Mouse (Mus musculus) liver, adult 2 months (tissue): ENCODE results near the gene Gm20708. TPM values are rescaled to one million over a fixed set of nuclear protein-coding genes. Genes with fewer than 3 reads are reported as not detected.
A peak's percentile ranks its signal among the peaks of the same experiment; 100 is the strongest.

ENCODE experiments used
- DNase-seq: peaks from one replicate; pipeline ENCODE4 v3.0.0-alpha.2; 2011; ENCODE audit warnings: low read depth, low spot score; ENCODE audit errors: extremely low read depth
- H3K27ac ChIP-seq: fragments of 200-500 bp; replicated peaks from 2 replicates; pipeline ENCODE4 v1.5.1; 2012; ENCODE audit warnings: low read depth, mild to moderate bottlenecking, control low read depth, inconsistent platforms, low read length; ENCODE audit not compliant: insufficient read depth
- H3K27me3 ChIP-seq: fragments of 200-500 bp; 2 replicates; pipeline ENCODE4 v1.6.1; 2012; ENCODE audit warnings: mild to moderate bottlenecking, moderate library complexity, low read length, inconsistent platforms; ENCODE audit not compliant: control insufficient read depth, insufficient read depth
- H3K36me3 ChIP-seq: fragments of 200-500 bp; 2 replicates; pipeline ENCODE4 v1.6.1; 2012; ENCODE audit warnings: low read length, inconsistent platforms; ENCODE audit not compliant: control insufficient read depth, insufficient read depth
- H3K4me1 ChIP-seq: fragments of 200-500 bp; 2 replicates; pipeline ENCODE4 v1.6.1; 2011; ENCODE audit warnings: low read length; ENCODE audit not compliant: control insufficient read depth, insufficient read depth
- H3K4me3 ChIP-seq: fragments of 200-500 bp; 2 replicates; pipeline ENCODE4 v1.5.1; 2011; ENCODE audit warnings: low read depth, mild to moderate bottlenecking, control low read depth, low read length, moderate library complexity; ENCODE audit not compliant: insufficient read depth
- H3K79me2 ChIP-seq: fragments of 200-500 bp; 2 replicates; pipeline ENCODE4 v1.6.1; 2012; ENCODE audit warnings: inconsistent platforms, mild to moderate bottlenecking, low read length, moderate library complexity; ENCODE audit not compliant: control insufficient read depth, insufficient read depth
- H3K9ac ChIP-seq: fragments of 200-500 bp; 2 replicates; pipeline ENCODE4 v1.6.1; 2012; ENCODE audit warnings: low read depth, mild to moderate bottlenecking, control low read depth, inconsistent platforms, low read length
- CTCF ChIP-seq: fragments of 200-500 bp; IDR thresholded peaks from 2 replicates; pipeline ENCODE4 v1.5.1; 2011; ENCODE audit warnings: low read depth, low read length, control low read depth
- POLR2A ChIP-seq: fragments of 200-500 bp; IDR thresholded peaks from 2 replicates; pipeline ENCODE4 v1.6.1; 2011; ENCODE audit warnings: low read length, control low read depth; ENCODE audit not compliant: insufficient read depth; ENCODE audit errors: extremely low read depth
- WGBS: fragments of 180-500 bp; shearing (Covaris S2); methylation state at CpG from one replicate; pipeline ENCODE4 v1.1.7; 2018; 5-methylcytosine and 5-hydroxymethylcytosine counted together
- polyA plus RNA-seq: library from polyadenylated mRNA; depleted of rRNA; stranded (reverse); fragments of >200 nt; gene quantifications from 2 replicates; pipeline ENCODE4 v1.2.3, GENCODE M21; 2012
- total RNA-seq: library from RNA; depleted of rRNA; stranded (reverse); fragments of >200 nt; gene quantifications from 2 replicates; pipeline ENCODE4 v1.2.3, GENCODE M21; 2014

The Gm20708 gene
- total and polyA plus RNA-seq, 2 experiments: 0.21 to 0.37 TPM

- no peak for TF ChIP-seq CTCF
- peak; percentile 85 for TF ChIP-seq POLR2A
- peak; percentile 81 for DNase-seq
- Histone ChIP-seq H3K36me3 (no peaks in the 10 kb centered on the region), H3K4me1 (peaks cover 42% of the 10 kb centered on the region), H3K9ac (peak within 1 kb of the TSS; percentile 83), H3K4me3 (peak within 1 kb of the TSS; percentile 78), H3K79me2 (no peaks in the 10 kb centered on the region), H3K27ac (peak within 1 kb of the TSS; percentile 97), H3K27me3 (no peaks in the 10 kb centered on the region)
- 1% methylated on average over 34 of the region's 34 CpGs for WGBS
These were observed 16.0 kb downstream of the Gm20708 start, which contains the start of the genes Afmid and Tk1 for GRCm38 (mm10) chr11:117825333-117826101. TSS of gene Afmid (plus strand) at chr11:117825924. TSS of gene Tk1 (minus strand) at chr11:117826092.

- H3K27ac ChIP-seq: peak overlapping the region; percentile 97
These were observed 16.7 kb downstream of the Gm20708 start for GRCm38 (mm10) chr11:117826164-117826563.

GRCm38 (mm10) chr11:117826916-117827315 lies 17.4 kb downstream of the Gm20708 start:
- Histone ChIP-seq H3K27me3 (no peaks in the 10 kb centered on the region), H3K4me1 (peaks cover 45% of the 10 kb centered on the region), H3K79me2 (no peaks in the 10 kb centered on the region), H3K27ac (peak overlapping the region; percentile 97), H3K36me3 (no peaks in the 10 kb centered on the region), H3K9ac (peak overlapping the region; percentile 83), H3K4me3 (peak overlapping the region; percentile 78)
- TF ChIP-seq POLR2A (no peak), CTCF (no peak)
- DNase-seq: no peak
- WGBS: 20% methylated on average over 8 of the region's 8 CpGs

More at GRCm38 (mm10) chr11:117826164-117826563, 16.7 kb downstream of the Gm20708 start:
- Histone ChIP-seq H3K79me2 (no peaks in the 10 kb centered on the region), H3K4me3 (peak overlapping the region; percentile 78), H3K9ac (peak overlapping the region; percentile 83), H3K36me3 (no peaks in the 10 kb centered on the region), H3K4me1 (peaks cover 49% of the 10 kb centered on the region), H3K27me3 (no peaks in the 10 kb centered on the region)
- DNase-seq: no peak
- 10% methylated on average over 5 of the region's 5 CpGs for WGBS
- TF ChIP-seq POLR2A: no peak
- no peak for TF ChIP-seq CTCF

- no peaks in the 10 kb centered on the region for H3K79me2 ChIP-seq
- H3K27ac ChIP-seq: peak overlapping the region; percentile 97
- peaks cover 44% of the 10 kb centered on the region for H3K4me1 ChIP-seq
- peak overlapping the region; percentile 78 for H3K4me3 ChIP-seq
- peak overlapping the region; percentile 83 for H3K9ac ChIP-seq
- DNase-seq: peak; percentile 91
- no peaks in the 10 kb centered on the region for H3K36me3 ChIP-seq
- no peaks in the 10 kb centered on the region for H3K27me3 ChIP-seq
- 6% methylated on average over 3 of the region's 3 CpGs for WGBS
- TF ChIP-seq POLR2A (peak; percentile 51; the same call in 1 of the 2 replicates), CTCF (no peak)
These were observed 17.9 kb downstream of the Gm20708 start for GRCm38 (mm10) chr11:117827386-117827785.

- Histone ChIP-seq H3K36me3 (no peaks in the 10 kb centered on the region), H3K27me3 (no peaks in the 10 kb centered on the region), H3K4me3 (peak overlapping the region; percentile 17; the same call in 1 of the 2 replicates), H3K27ac (peak overlapping the region; percentile 97), H3K79me2 (no peaks in the 10 kb centered on the region), H3K4me1 (peaks cover 50% of the 10 kb centered on the region), H3K9ac (peak overlapping the region; percentile 83)
- WGBS: 21% methylated on average over 18 of the region's 18 CpGs
- TF ChIP-seq POLR2A: no peak
- TF ChIP-seq CTCF: no peak
- DNase-seq: peak; percentile 54
These were observed 18.9 kb downstream of the Gm20708 start for GRCm38 (mm10) chr11:117828149-117828887.
